Mouse (Mus musculus): ENCODE measurements around the gene Tcam1. TPM values are rescaled to one million over a fixed set of nuclear protein-coding genes. Genes with fewer than 3 reads are reported as not detected.

Gene Tcam1
- 0.20 and 0.35 TPM in 2 replicates for polyA plus RNA-seq (2012; rRNA removed)

DNA sequence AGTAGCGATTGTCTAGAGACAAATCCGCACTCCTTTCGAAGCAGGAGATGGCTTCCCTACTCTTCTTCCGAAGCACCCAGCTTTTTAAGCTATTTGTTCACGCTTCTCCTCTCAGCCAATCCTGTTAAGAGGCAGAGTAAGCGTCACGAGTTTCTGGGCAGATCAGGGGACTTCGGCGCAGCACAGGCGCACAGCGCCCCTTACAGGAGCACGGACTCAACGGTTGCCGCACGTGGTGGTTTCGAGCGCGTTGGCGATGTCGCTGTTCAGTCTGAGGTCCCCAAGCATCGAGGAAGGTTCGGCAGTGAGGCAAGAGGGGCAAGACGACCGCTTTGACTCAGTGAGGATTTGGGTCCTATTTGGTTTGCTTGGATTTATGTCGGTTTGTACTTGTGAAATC is at the start of gene Tcam1:
TSS of gene Tcam1 (plus strand) at position 219 of the 400 bp plus-strand sequence.

DNA sequence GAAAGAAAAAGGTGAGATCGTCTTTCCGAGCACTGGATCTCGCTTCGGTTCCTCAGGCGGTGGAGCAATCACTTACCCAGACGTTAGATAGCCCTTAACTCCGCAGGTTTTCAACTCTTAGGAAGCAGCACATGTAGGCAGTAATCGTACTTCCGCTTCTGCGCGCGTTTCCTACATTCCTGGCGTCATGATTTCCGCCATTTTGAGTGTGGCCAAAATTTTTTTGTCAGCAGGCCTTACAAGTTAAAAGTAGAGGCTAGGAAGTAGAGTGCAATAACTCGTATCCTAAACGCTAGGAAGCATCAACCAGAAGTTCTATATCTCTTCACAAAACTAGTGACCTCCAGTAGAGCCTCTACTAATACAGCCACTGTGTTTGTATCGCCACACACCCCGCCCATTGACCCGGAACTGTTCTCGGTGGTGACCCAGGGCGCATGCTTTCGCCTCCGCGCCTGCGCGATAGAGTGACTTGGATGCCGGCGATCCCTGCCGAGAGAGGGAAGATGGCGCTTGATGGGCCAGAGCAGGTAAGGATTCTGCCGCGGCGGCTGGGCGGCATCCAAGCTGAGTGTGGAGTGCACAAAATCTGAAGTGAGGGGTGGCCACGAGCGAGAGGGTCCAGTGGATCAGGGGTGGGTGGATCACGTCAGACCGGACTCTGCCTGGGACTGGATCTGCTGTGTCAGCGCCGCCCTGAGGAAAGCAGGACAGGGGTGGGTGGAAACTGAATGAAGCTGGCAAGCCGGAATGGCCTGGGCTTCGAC is 20.6 kb upstream of the Tcam1 start, which contains the start of the genes Ftsj3 and Psmc5:
TSS of gene Ftsj3 (minus strand) at position 395 of the 767 bp plus-strand sequence.
TSS of gene Psmc5 (plus strand) at position 470 of the 767 bp plus-strand sequence.

DNA sequence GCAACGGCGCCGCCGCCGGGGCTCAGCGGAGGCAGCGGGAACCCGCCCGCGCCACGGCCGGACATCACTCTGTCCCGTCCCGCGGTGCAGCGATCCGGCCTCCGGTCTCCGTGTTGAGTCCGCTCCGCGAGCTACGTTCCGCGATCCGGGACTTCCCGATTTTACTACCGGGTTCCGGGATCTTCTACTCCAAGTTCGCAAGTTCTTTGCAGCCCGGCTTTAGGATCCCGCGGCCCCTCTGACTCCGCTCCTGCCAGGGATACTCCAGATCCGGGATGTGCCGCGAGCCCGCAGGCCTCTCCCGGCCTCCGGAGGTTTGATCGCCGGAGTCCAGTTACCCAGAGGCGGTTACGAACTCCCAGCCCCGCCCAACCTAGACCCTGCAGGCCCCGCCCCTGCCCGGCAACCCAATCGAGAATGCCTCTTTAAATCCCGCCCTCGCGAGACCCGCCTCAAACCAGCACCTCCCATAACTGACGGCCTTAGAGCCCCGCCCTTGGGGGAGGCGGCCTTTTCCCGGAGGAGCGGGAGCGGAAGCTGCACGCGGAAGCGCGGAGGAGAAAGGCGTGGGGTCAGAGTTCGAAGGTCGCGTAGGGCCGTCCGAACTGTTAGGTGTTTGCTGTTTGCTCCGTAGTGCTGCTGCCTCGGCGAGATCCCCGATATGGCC is 3.7 kb upstream of the Tcam1 start, which contains the start of gene Smarcd2:
TSS of gene Smarcd2 (minus strand) at position 329 of the 667 bp plus-strand sequence.

DNA sequence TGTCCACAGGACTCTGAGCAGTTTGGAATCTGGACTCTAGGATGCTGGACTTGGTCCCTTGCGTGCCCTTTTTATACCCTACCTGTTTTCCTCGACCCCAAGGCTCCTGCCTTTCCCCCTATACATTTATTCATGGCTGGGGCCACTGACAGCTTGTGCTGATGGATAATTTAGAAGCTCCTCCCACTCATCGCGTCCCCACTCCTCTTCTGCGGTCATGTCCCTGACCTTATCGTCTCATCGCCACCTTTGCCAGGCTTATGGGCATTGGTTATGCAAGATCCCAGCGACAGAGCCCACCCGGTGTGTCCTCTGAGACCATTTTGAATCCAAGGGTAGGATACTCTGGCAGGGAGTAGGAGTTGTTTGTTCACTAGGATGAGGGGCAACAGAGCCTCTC is 25.3 kb downstream of the Tcam1 start, which contains the start of gene Gh:
TSS of gene Gh (minus strand) at position 101 of the 400 bp plus-strand sequence.

DNA sequence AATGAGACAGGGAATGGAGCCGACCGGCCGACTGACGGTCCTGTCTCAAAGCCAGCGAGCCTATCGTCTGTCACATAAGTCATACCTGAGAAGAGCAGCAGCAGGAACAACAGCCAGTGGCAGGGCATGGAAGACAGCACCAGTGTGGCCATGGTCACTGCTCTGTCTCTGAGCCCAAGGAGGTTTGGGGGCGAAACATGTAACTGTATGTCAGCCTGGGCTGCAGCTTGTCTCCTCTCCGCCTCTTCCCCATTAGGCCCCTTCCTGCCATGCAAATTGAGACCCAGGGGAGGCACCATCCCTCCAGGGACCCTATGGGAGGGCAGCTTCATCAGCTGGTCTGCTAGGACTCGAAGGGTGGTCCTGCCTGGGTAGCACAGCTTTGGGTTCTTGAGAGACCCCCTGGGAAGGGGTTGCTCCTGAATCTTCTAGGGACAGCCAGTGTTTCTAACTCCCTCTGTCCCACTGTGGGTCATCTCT is 37.9 kb downstream of the Tcam1 start, which contains the start of gene Cd79b:
TSS of gene Cd79b (minus strand) at position 430 of the 480 bp plus-strand sequence.

Other genes starting within 250 kb of the Tcam1 start
- gene Dcaf7, start 239.8 kb upstream of the Tcam1 start, polyA plus RNA-seq (2012; rRNA removed): 76.5 and 77.4 TPM in 2 replicates
- gene Taco1, start 210.6 kb upstream of the Tcam1 start, polyA plus RNA-seq (2012; rRNA removed): 18.2 and 20.9 TPM in 2 replicates
- gene Map3k3, start 192.1 kb upstream of the Tcam1 start, polyA plus RNA-seq (2012; rRNA removed): 27.8 and 36.5 TPM in 2 replicates
- not detected in 2 replicates for gene Gm10840, start 115.8 kb upstream of the Tcam1 start, polyA plus RNA-seq (2012; rRNA removed)
- 76.6 and 184 TPM in 2 replicates for gene Limd2, start 115.8 kb upstream of the Tcam1 start, polyA plus RNA-seq (2012; rRNA removed)
- 27.4 and 46.8 TPM in 2 replicates for gene Strada, start 74.5 kb upstream of the Tcam1 start, polyA plus RNA-seq (2012; rRNA removed)
- gene Ccdc47, start 60.3 kb upstream of the Tcam1 start, polyA plus RNA-seq (2012; rRNA removed): 56.0 and 102 TPM in 2 replicates
- 73.2 and 103 TPM in 2 replicates for gene Ddx42, start 59.7 kb upstream of the Tcam1 start, polyA plus RNA-seq (2012; rRNA removed)
- gene Ftsj3, start 20.6 kb upstream of the Tcam1 start, polyA plus RNA-seq (2012; rRNA removed): 59.5 and 97.0 TPM in 2 replicates
- gene Psmc5, start 20.5 kb upstream of the Tcam1 start, polyA plus RNA-seq (2012; rRNA removed): 256 and 300 TPM in 2 replicates
- 39.8 and 72.6 TPM in 2 replicates for gene Smarcd2, start 3.7 kb upstream of the Tcam1 start, polyA plus RNA-seq (2012; rRNA removed)
- gene Gh, start 25.2 kb downstream of the Tcam1 start, polyA plus RNA-seq (2012; rRNA removed): not detected in 2 replicates
- 0.50 and 1.2 TPM in 2 replicates for gene Cd79b, start 38.1 kb downstream of the Tcam1 start, polyA plus RNA-seq (2012; rRNA removed)
- gene Scn4a, start 76.6 kb downstream of the Tcam1 start, polyA plus RNA-seq (2012; rRNA removed): 0.06 and 0.43 TPM in 2 replicates
- gene Prr29, start 88.8 kb downstream of the Tcam1 start, polyA plus RNA-seq (2012; rRNA removed): 0.05 and 0.07 TPM in 2 replicates
- gene Icam2, start 111.4 kb downstream of the Tcam1 start, polyA plus RNA-seq (2012; rRNA removed): 7.4 and 14.0 TPM in 2 replicates
- 7.8 and 8.8 TPM in 2 replicates for gene Ern1, start 211.2 kb downstream of the Tcam1 start, polyA plus RNA-seq (2012; rRNA removed)

All from central nervous system, embryonic 11.5 days (tissue).